ENCODE assay signal across 28 mouse cellular contexts in the genomic region with DNA sequence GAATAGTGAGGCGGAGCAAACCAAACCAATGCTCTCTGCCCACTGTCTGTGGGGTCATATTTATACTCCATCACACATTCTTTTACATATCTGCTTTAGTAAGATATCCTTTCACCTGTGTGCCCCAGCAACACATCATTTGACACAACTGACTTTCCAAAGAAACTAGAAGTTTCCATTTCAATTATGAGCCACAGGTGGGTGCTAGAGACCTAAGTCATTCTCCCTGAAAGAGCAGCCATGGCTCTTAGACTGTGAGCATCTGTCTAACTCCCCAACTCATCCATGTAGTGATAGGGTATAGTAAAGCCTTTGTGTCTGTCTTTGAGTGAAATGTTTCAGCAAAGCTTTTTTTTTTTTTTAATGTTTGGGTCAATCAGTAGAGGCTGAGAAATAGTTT. TPM values are rescaled to one million over a fixed set of nuclear protein-coding genes. Genes with fewer than 3 reads are reported as not detected.
"Had no signal": no experiment of that assay in that cellular context is flagged by ENCODE, and none has a peak within 500 bp of the region (broad histone marks: within the 10 kb centered on the region; RNA-seq: fewer than 3 reads in every experiment).

No protein-coding gene starts in this region.

- H3K36me3 ChIP-seq: kidney, embryonic 15.5 days; lung, embryonic 15.5 days; midbrain, embryonic 12.5 days; neural tube, embryonic 13.5 days had no signal

- H3K4me2 ChIP-seq: kidney, embryonic 15.5 days; lung, embryonic 15.5 days; midbrain, embryonic 12.5 days; neural tube, embryonic 13.5 days had no signal

- H3K9ac ChIP-seq: kidney, embryonic 15.5 days; liver, embryonic 14.5 days; lung, embryonic 15.5 days; midbrain, embryonic 12.5 days; neural tube, embryonic 13.5 days had no signal

- DNase-seq: kidney, adult 11 months; kidney, adult 8-10 months; kidney, postnatal 14 days; layer of hippocampus, adult 9-11 months; layer of hippocampus, postnatal 36 days; lung, adult 18-20 months; lung, postnatal 14 days; retina, postnatal 1 day; right cerebral cortex, postnatal 25 days; spleen, adult 18-20 months; thymus, adult 2 months; thymus, postnatal 14 days; thymus, postnatal 4 days had no signal

- H3K4me1 ChIP-seq: kidney, embryonic 15.5 days; lung, embryonic 15.5 days; midbrain, embryonic 12.5 days; neural tube, embryonic 13.5 days had no signal

- H3K4me3 ChIP-seq: kidney, embryonic 15.5 days; layer of hippocampus, adult 2 months; left cerebral cortex, adult 2 months; lung, embryonic 15.5 days; midbrain, embryonic 12.5 days; myocyte; neural tube, embryonic 13.5 days had no signal

- H3K27me3 ChIP-seq: lung, embryonic 15.5 days; midbrain, embryonic 12.5 days; neural tube, embryonic 13.5 days had no signal

- H3K9me3 ChIP-seq: kidney, embryonic 15.5 days; lung, embryonic 15.5 days had no signal

- ATAC-seq: midbrain, embryonic 16.5 days had no signal

- H3K27ac ChIP-seq: kidney, embryonic 15.5 days; layer of hippocampus, adult 2 months; left cerebral cortex, adult 2 months; liver, embryonic 14.5 days; lung, embryonic 15.5 days; macrophage; midbrain, embryonic 12.5 days; neural tube, embryonic 13.5 days had no signal

RNA-seq across cellular contexts. Expression of gene H2-Ab1, which starts 14.6 kb away (rescaled TPM):
- polyA plus RNA-seq: myocyte had no signal

RNA-seq across cellular contexts. Expression of gene H2-Aa, which starts 15.5 kb away (rescaled TPM):
- polyA plus RNA-seq: limb, embryonic 11.5 days; midbrain, embryonic 16.5 days; myocyte had no signal

RNA-seq across cellular contexts. Expression of gene H2-Ob, which starts 33.4 kb away (rescaled TPM):
- total RNA-seq: left cerebral cortex, postnatal 36 days had no signal
- polyA plus RNA-seq: limb, embryonic 11.5 days; midbrain, embryonic 12.5 days; myocyte; neural tube, embryonic 13.5 days had no signal

RNA-seq across cellular contexts. Expression of gene H2-Eb1, which starts 33.6 kb away (rescaled TPM):
- polyA plus RNA-seq: myocyte had no signal

RNA-seq across cellular contexts. Expression of gene H2-Eb2, which starts 53.4 kb away (rescaled TPM):
- total RNA-seq: layer of hippocampus, adult 2 months; layer of hippocampus, postnatal 36 days; left cerebral cortex, adult 2 months; left cerebral cortex, postnatal 10 days; left cerebral cortex, postnatal 36 days had no signal
- polyA plus RNA-seq: kidney, embryonic 15.5 days; limb, embryonic 14.5 days; liver, embryonic 14.5 days; midbrain, embryonic 12.5 days; myocyte; stomach, embryonic 16.5 days had no signal
